Mouse (Mus musculus): ENCODE results near the gene Ccdc34. TPM values are rescaled to one million over a fixed set of nuclear protein-coding genes. Genes with fewer than 3 reads are reported as not detected.

Gene Ccdc34
- polyA plus RNA-seq, 1 experiment from 2014 or later, result 55.8 TPM

DNA sequence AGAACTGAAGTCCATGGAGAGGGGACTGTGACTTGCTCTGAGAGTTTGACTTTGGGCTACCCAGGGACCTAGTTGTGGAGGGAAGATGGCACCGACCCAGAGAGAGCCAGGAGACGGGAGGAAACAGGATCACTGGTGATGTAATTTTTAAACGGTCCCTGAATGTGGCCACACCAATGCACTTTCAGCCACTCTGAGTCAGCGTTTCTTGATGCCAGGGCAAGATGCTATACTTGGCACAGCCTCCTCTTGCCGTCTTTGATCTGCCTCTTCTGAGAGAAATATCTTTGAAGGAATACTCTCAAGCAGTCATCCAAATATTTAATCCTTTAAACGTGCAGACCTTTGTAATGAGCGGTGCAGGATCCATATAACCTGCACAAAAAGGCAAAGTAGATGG is 154.8 kb downstream of the Ccdc34 start:
- Histone ChIP-seq H3K27ac (replicated peaks) (no peak overlapping the region), H3K36me3 (no peaks in the 10 kb centered on the region), H3K4me1 (peaks cover 14% of the 10 kb centered on the region; the same call in 1 of the 2 replicates), H3K9ac (replicated peaks) (no peak overlapping the region), H3K9me3 (no peaks in the 10 kb centered on the region), H3K4me3 (no peak overlapping the region), H3K27me3 (no peaks in the 10 kb centered on the region), H3K4me2 (replicated peaks) (no peak overlapping the region)
- ATAC-seq (ENCODE audit: low FRiP score, low read depth), result no peak
- WGBS, result 85% methylated on average over 7 of the region's 7 CpGs

DNA sequence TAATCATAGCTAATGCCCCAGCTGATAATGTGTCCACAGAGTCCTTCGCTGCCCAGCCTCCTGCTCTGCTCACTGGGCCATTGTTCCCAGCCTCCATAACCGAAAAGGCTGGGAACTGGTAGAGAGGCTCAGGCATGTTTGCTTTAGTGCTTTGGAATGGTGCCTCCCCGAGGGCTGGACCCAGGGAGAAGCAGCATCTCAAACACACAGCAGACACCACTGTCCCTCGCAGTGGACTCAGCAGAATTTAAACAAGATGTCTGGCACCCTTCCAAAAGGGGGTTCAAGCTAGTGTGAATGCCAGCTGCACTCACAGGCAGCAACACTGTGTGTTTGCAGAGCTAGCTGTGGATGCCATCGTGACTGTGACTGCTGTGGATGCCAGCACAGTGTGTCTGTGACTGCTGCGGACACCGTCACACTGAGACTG is 156.2 kb downstream of the Ccdc34 start:
- H3K27ac ChIP-seq (replicated peaks), result peak overlapping the region; percentile 22; the same call in 1 of the 2 replicates
- no peak overlapping the region for H3K4me3 ChIP-seq
- no peaks in the 10 kb centered on the region for H3K36me3 ChIP-seq
- H3K4me2 ChIP-seq (replicated peaks), result no peak overlapping the region
- H3K9me3 ChIP-seq, result no peaks in the 10 kb centered on the region
- peak; percentile 76 for ATAC-seq (ENCODE audit: low FRiP score, low read depth)
- no peaks in the 10 kb centered on the region for H3K27me3 ChIP-seq
- 52% methylated on average over 7 of the region's 7 CpGs for WGBS
- H3K9ac ChIP-seq (replicated peaks), result 0 out of 2 replicates have a peak overlapping the region, but pooled peaks have one; percentile 7
- peaks cover 14% of the 10 kb centered on the region; the same call in 1 of the 2 replicates for H3K4me1 ChIP-seq

DNA sequence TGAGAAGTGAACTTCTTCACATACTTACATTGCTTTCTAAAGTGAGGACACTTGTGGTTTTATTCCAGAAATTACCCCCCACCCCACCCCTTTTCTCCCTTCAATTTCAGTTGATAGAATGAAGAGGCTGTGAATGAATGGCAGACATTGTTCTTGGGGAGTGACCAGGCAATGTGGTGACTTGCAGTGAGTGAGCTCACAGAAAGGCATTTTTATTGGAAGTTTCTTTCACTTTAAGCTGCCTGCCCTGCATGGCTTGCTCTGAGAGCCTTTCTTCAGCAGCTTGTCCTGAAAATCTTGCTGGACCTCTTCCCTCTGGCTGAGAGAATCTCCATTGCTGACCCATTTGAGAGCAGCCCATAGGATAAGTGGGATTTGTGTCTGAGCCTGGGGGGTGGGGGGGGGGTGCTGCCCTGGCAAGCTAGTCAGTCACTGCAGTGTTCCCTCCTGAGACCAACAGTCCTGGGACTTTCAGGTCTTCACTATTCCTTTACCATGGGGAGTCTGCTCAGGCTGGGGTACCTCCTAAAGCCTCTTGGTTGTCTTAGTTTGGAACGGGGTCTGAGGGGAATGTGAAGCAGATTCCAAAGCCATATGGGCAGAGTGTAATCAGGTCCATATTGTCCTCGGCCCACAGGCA is 159.3 kb downstream of the Ccdc34 start:
- Histone ChIP-seq H3K27me3 (no peaks in the 10 kb centered on the region), H3K36me3 (no peaks in the 10 kb centered on the region), H3K9me3 (no peaks in the 10 kb centered on the region), H3K9ac (replicated peaks) (no peak overlapping the region), H3K27ac (replicated peaks) (0 out of 2 replicates have a peak overlapping the region, but pooled peaks have one; percentile 30), H3K4me3 (no peak overlapping the region), H3K4me2 (replicated peaks) (no peak overlapping the region), H3K4me1 (peaks cover 22% of the 10 kb centered on the region)
- 70% methylated on average over 2 of the region's 2 CpGs for WGBS
- no peak for ATAC-seq (ENCODE audit: low FRiP score, low read depth)

DNA sequence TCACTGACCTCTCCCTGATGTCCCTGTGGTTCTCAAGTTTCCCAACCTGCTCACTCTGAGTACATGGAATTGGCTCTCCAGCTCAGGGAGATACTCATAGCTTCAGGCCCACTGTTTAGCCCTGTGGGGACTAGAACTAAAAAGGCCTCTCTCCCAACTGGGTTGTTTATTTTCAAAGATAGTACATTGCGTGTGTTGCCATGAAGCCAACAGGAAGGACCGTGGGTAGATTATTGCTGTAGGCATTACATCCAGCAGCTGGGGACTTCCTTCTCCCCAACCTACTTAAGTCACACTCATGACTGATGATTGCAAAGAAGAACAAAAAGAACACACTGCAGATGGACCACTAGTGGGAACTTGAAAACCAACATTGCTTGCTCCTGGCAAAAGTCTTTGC is 159.8 kb downstream of the Ccdc34 start:
- no peak overlapping the region for H3K4me2 ChIP-seq (replicated peaks)

DNA sequence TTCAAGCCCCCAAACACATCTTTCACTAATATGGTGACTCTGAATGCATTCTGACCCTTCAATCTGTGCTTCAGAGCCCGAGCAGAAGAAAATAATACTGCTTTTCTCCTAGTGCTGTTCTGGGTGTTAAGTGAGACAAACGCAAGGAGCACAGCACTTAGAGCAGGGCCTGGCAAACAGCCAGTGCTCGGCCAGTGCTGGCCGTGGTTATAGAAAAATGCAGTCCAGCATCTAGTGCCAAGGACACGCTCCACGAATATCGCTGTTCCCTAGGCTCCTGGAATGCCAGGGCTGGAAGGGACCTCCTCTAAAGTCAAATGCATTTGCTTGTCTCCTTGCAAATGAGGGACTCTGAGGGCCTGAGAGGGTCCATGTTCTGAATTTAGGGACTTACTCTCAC is 160.3 kb downstream of the Ccdc34 start:
- 65% methylated on average over 7 of the region's 7 CpGs for WGBS
- Histone ChIP-seq H3K4me2 (replicated peaks) (no peak overlapping the region), H3K4me1 (peaks cover 22% of the 10 kb centered on the region), H3K27ac (replicated peaks) (no peak overlapping the region), H3K4me3 (no peak overlapping the region), H3K27me3 (no peaks in the 10 kb centered on the region), H3K36me3 (no peaks in the 10 kb centered on the region), H3K9ac (replicated peaks) (no peak overlapping the region), H3K9me3 (no peaks in the 10 kb centered on the region)
- ATAC-seq (ENCODE audit: low FRiP score, low read depth), result no peak

More for the DNA sequence above, 159.8 kb downstream of the Ccdc34 start:
- Histone ChIP-seq H3K4me3 (no peak overlapping the region), H3K9me3 (no peaks in the 10 kb centered on the region), H3K27ac (replicated peaks) (0 out of 2 replicates have a peak overlapping the region, but pooled peaks have one; percentile 30), H3K4me1 (peaks cover 22% of the 10 kb centered on the region), H3K9ac (replicated peaks) (no peak overlapping the region), H3K27me3 (no peaks in the 10 kb centered on the region), H3K36me3 (no peaks in the 10 kb centered on the region)
- 92% methylated on average over 2 of the region's 2 CpGs for WGBS
- ATAC-seq (ENCODE audit: low FRiP score, low read depth), result no peak

- Histone ChIP-seq H3K9me3 (no peaks in the 10 kb centered on the region), H3K27ac (replicated peaks) (no peak overlapping the region; the same call in 1 of the 2 replicates), H3K4me2 (replicated peaks) (no peak overlapping the region), H3K27me3 (no peaks in the 10 kb centered on the region), H3K36me3 (no peaks in the 10 kb centered on the region), H3K4me3 (no peak overlapping the region), H3K4me1 (peaks cover 14% of the 10 kb centered on the region), H3K9ac (replicated peaks) (no peak overlapping the region)
- ATAC-seq (ENCODE audit: low FRiP score, low read depth), result peak; percentile 82
- 50% methylated on average over 8 of the region's 10 CpGs for WGBS
These were observed 162.2 kb downstream of the Ccdc34 start for GRCm38 (mm10) chr2:110179669-110180315.

DNA sequence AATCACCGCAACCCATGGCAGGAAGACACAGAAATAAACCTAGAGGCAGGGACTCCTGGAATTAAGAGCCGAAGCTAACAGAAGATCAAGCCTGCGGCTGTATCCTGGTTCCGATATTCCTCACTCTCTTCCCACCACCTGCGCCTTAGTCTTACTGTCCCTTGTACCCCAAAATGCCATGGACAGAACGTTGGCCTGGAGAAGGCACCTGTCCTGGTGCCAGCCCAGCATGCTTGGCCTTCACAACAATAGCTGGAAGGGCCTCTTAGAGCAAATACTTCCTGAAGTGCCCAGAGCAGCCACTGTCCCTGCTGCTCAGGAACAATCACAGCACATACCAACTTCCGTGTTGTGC is 162.7 kb downstream of the Ccdc34 start:
- no peak for ATAC-seq (ENCODE audit: low FRiP score, low read depth)
- Histone ChIP-seq H3K9ac (replicated peaks) (no peak overlapping the region), H3K27me3 (no peaks in the 10 kb centered on the region), H3K4me1 (peaks cover 14% of the 10 kb centered on the region), H3K9me3 (no peaks in the 10 kb centered on the region), H3K27ac (replicated peaks) (no peak overlapping the region), H3K36me3 (no peaks in the 10 kb centered on the region), H3K4me3 (no peak overlapping the region), H3K4me2 (replicated peaks) (no peak overlapping the region)
- WGBS, result 89% methylated on average over 7 of the region's 7 CpGs

DNA sequence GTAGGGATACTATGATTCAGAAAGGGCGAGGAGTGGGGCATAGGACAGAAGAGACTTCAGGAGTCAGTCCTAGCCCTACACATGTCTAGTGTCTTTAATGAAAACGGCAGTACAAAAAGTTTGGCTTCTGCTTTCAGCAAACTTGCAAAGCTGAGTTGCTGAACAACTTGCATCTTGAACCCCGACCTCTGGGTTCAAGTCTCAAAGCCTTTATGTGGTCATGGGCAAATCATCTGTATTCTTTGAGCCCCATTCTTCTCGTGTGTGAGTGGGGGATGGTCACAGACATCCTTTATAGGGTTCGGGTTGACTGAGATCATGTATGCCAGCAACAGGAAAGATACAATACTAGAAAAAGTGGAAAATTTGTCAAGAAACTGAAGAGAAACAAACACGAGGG is 164.0 kb downstream of the Ccdc34 start:
- 73% methylated on average over 6 of the region's 6 CpGs for WGBS
- Histone ChIP-seq H3K4me3 (no peak overlapping the region), H3K27me3 (0 out of 2 replicates have a peak, but pooled peaks cover 2% of the 10 kb centered on the region), H3K9me3 (no peaks in the 10 kb centered on the region), H3K9ac (replicated peaks) (no peak overlapping the region), H3K4me1 (peaks cover 12% of the 10 kb centered on the region), H3K36me3 (no peaks in the 10 kb centered on the region), H3K27ac (replicated peaks) (no peak overlapping the region), H3K4me2 (replicated peaks) (no peak overlapping the region)
- ATAC-seq (ENCODE audit: low FRiP score, low read depth), result no peak

DNA sequence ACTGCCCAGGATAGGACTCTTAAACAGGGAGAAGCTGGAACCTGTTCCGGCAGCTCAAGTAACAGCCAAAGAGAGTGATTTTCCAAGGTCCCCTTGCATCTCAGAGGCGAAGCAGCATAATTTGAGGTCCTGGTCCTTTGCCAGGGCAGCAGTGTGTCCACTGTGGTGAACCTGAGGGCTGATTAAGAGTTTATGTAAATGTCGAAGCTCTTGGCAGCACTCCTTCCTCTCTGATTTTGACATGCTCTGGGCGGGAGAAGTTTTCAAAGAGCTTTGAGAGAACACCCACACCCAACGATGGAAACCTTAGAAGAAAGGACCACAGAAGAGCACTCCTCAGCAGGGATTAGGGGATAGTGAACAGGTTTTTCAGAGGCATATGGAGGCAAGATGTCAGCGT is 164.6 kb downstream of the Ccdc34 start:
- ATAC-seq (ENCODE audit: low FRiP score, low read depth), result no peak
- H3K27me3 ChIP-seq, result 0 out of 2 replicates have a peak, but pooled peaks cover 4% of the 10 kb centered on the region
- no peak overlapping the region for H3K9ac ChIP-seq (replicated peaks)
- H3K27ac ChIP-seq (replicated peaks), result no peak overlapping the region
- WGBS, result 65% methylated on average over 6 of the region's 6 CpGs
- no peak overlapping the region for H3K4me3 ChIP-seq
- no peaks in the 10 kb centered on the region for H3K9me3 ChIP-seq
- peaks cover 8% of the 10 kb centered on the region for H3K4me1 ChIP-seq
- no peak overlapping the region for H3K4me2 ChIP-seq (replicated peaks)
- no peaks in the 10 kb centered on the region for H3K36me3 ChIP-seq

DNA sequence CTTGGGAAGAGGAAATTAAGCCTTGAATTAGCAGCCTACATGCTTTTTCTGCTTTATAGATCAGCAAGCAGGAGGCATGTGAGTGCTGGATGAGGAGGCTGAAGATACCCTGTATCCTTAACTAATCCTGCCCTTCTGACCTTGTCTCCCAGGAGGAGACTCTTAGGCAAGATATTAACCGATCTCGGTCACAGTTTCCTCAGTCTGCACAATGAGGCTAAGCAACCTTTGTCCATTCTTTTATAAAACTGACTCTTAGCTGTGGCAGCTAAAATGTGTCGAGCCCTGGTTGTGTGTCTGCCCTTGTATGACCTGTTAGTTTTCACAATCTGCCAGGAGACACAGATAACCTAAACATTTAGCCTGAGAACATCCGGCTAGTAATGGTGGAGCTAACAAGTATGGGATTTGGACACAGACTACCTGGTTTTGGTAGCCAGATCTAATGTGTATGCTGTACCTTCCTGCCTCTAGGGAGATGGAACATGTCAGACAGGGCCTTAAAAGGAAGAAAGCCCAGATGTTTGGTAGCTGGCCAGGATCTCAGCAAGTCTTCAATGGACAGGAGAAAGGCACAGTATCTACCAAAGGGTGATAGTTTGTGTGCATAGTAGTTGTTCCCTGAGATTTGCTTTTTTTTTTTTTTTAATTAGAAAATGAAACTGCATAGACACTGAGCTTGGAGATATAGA is 165.3 kb downstream of the Ccdc34 start:
- no peaks in the 10 kb centered on the region for H3K9me3 ChIP-seq
- no peak overlapping the region for H3K27ac ChIP-seq (replicated peaks)
- no peak overlapping the region for H3K4me2 ChIP-seq (replicated peaks)
- H3K9ac ChIP-seq (replicated peaks), result no peak overlapping the region
- 0 out of 2 replicates have a peak, but pooled peaks cover 4% of the 10 kb centered on the region for H3K27me3 ChIP-seq
- no peak for ATAC-seq (ENCODE audit: low FRiP score, low read depth)
- no peak overlapping the region for H3K4me3 ChIP-seq
- peaks cover 8% of the 10 kb centered on the region for H3K4me1 ChIP-seq
- no peaks in the 10 kb centered on the region for H3K36me3 ChIP-seq
- 45% methylated on average over 4 of the region's 4 CpGs for WGBS

GRCm38 (mm10) chr2:110184071-110184470 is 166.5 kb downstream of the Ccdc34 start:
- no peaks in the 10 kb centered on the region for H3K9me3 ChIP-seq
- no peak for ATAC-seq (ENCODE audit: low FRiP score, low read depth)
- H3K27me3 ChIP-seq, result 0 out of 2 replicates have a peak, but pooled peaks cover 4% of the 10 kb centered on the region
- H3K36me3 ChIP-seq, result no peaks in the 10 kb centered on the region
- WGBS, result 100% methylated on average over 1 of the region's 1 CpGs
- H3K4me1 ChIP-seq, result peaks cover 8% of the 10 kb centered on the region
- H3K4me2 ChIP-seq (replicated peaks), result no peak overlapping the region
- H3K9ac ChIP-seq (replicated peaks), result no peak overlapping the region
- H3K27ac ChIP-seq (replicated peaks), result no peak overlapping the region
- no peak overlapping the region for H3K4me3 ChIP-seq

DNA sequence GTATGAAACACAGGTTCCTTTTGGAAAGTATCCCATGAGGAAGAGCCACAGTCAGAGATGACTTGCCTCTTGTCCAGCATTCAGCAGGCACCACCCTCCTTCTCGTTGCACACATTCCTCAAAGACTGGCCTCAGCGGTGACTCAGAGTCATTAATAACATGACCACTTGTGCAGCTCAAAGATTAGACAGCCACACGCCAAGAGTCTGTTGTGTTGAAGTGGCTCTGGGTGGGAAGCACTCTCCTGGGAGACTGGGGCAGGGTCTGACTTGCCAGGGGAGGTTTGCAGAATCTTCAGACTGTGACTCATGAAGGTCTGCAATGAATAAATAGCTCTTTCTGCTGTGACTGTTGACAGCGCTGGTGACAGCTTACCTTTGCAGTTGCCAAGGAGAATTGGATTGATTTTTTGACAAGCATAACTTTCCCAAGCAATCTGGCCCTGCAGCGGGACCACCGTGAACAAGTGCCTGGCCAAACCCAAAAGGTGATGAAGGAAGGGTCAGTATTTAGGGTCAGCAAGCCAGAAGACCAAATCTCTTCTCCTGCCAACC is 168.9 kb downstream of the Ccdc34 start:
- no peak for ATAC-seq (ENCODE audit: low FRiP score, low read depth)
- H3K36me3 ChIP-seq, result no peaks in the 10 kb centered on the region
- no peak overlapping the region for H3K4me2 ChIP-seq (replicated peaks)
- H3K9me3 ChIP-seq, result no peaks in the 10 kb centered on the region
- H3K4me1 ChIP-seq, result peaks cover 3% of the 10 kb centered on the region; the same call in 1 of the 2 replicates
- no peak overlapping the region for H3K27ac ChIP-seq (replicated peaks)
- 0 out of 2 replicates have a peak, but pooled peaks cover 4% of the 10 kb centered on the region for H3K27me3 ChIP-seq
- H3K4me3 ChIP-seq, result no peak overlapping the region
- H3K9ac ChIP-seq (replicated peaks), result no peak overlapping the region
- 68% methylated on average over 6 of the region's 6 CpGs for WGBS

Measured in midbrain, embryonic 12.5 days (tissue).